Mouse (Mus musculus) E14TG2a.4 (cell line): ENCODE data around the gene Olfr832.
"Not testable (repeated sequence)": the region's sequence is repeated elsewhere in the genome, so short reads cannot be mapped to it uniquely, and the experiment has no call there.

ENCODE experiments used
- CTCF ChIP-seq: conservative IDR thresholded peaks from 2 replicates; pipeline ENCODE4 v1.5.1; 2014; ENCODE audit warnings: low read length
- NANOG ChIP-seq: IDR thresholded peaks from 2 replicates; pipeline ENCODE4 v1.6.1; 2014; ENCODE audit warnings: borderline replicate concordance, low read length, mixed read lengths
- POU5F1 ChIP-seq: IDR thresholded peaks from 2 replicates; pipeline ENCODE4 v1.6.1; 2014; ENCODE audit warnings: low read length, borderline replicate concordance

DNA sequence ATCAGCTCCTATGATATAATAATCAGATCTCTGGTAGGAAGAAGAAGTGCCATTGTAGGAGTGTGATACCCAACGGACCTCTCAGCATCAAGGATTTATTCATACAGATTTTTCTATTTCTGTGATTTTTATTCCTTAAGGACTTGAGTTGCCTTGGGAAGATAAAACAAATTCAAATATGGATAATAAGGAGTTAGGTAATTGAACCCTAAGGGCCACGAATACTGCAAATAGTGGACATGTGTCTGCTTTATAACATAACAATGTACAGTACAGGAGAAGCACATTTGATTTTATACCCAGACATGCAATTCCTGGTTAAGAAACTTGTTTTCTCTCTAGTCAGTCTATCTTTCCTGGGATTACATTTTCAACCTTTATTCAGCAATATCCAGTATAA is at the start of gene Olfr832:
- not testable (repeated sequence) for TF ChIP-seq CTCF, NANOG, POU5F1
